Mouse (Mus musculus) heart, adult 10 weeks (tissue): ENCODE measurements around the gene Dis3l2. TPM values are rescaled to one million over a fixed set of nuclear protein-coding genes. Genes with fewer than 3 reads are reported as not detected.

ENCODE experiments used
- polyA plus RNA-seq: library from polyadenylated mRNA; stranded (reverse); fragments of 350-450 nt; fragmentation: Illumina TruSeq; extraction: RNeasy Lipid Tissue Mini Kit (QIAGEN cat#74804); gene quantifications from one replicate; pipeline ENCODE4 v1.2.3, GENCODE M21; 2014; ENCODE audit warnings: low read depth, low replicate concordance

The Dis3l2 gene
- 8.7 TPM for polyA plus RNA-seq

GRCm38 (mm10) chr1:86703300-86703964 lies at the start of gene Dis3l2:
Gene Dis3l2 (plus strand): TSS chr1:86703808.

GRCm38 (mm10) chr1:86670279-86671038 lies 33.1 kb upstream of the Dis3l2 start, which contains the start of gene Nppc:
Gene Nppc (minus strand): TSS chr1:86670571.

DNA sequence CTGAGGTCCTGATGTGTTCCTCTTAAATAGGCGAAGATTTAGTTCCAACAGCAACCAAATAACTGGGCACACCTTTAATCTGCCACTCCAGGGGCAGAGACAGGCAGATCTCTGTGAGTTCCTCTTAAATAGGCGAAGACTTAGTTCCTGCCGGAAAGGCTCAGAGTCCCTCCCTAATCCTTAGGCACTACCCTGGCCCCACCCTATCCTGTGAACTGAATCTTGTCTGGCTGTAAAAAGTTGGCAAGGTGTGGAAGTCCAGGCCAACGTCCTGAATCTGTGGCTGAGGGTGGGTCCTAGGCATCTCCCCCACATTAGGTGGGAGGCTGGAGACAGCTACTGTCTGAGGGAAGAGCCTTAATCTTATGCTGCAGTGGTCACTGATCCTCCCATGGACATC lies 386.2 kb downstream of the Dis3l2 start, which contains the start of gene Alppl2:
TSS of gene Alppl2 (minus strand) at position 101 of the 400 bp plus-strand sequence.

Other genes starting within 250 kb of the Dis3l2 start
- 347 TPM for gene Ptma, start 177.1 kb upstream of the Dis3l2 start, polyA plus RNA-seq
- gene Pde6d, start 121.2 kb upstream of the Dis3l2 start, polyA plus RNA-seq = 41.1 TPM
- gene Cops7b, start 120.9 kb upstream of the Dis3l2 start, polyA plus RNA-seq = 10.8 TPM
- 0.63 TPM for gene Nppc, start 33.2 kb upstream of the Dis3l2 start, polyA plus RNA-seq